Mouse (Mus musculus) embryonic facial prominence, embryonic 13.5 days (tissue): ENCODE results near the gene Rnf180. TPM values are rescaled to one million over a fixed set of nuclear protein-coding genes. Genes with fewer than 3 reads are reported as not detected.

Experiments
- ATAC-seq: fragments of 200-750 bp; cut with Nextera tagmentation; 2 replicates; pipeline ENCODE4 v1.8.0; 2017; ENCODE audit warnings: low read depth; ENCODE audit not compliant: insufficient number of reproducible peaks, insufficient read depth, low FRiP score, low TSS enrichment
- H3K27ac ChIP-seq: fragments of 300-500 bp; sonication (generic); 2 replicates; pipeline ENCODE4 v1.5.1; 2015; ENCODE audit warnings: moderate library complexity, mild to moderate bottlenecking, inconsistent platforms
- H3K27me3 ChIP-seq: fragments of 300-500 bp; sonication (generic); 2 replicates; pipeline ENCODE4 v1.6.1; 2015; ENCODE audit warnings: mild to moderate bottlenecking, inconsistent platforms
- H3K36me3 ChIP-seq: fragments of 300-500 bp; sonication (generic); 2 replicates; pipeline ENCODE4 v1.6.1; 2015; ENCODE audit warnings: mild to moderate bottlenecking, inconsistent platforms
- H3K4me1 ChIP-seq: fragments of 300-500 bp; sonication (generic); 2 replicates; pipeline ENCODE4 v1.6.1; 2015; ENCODE audit warnings: inconsistent platforms
- H3K4me2 ChIP-seq: fragments of 300-500 bp; sonication (generic); 2 replicates; pipeline ENCODE4 v1.6.1; 2015; ENCODE audit warnings: moderate library complexity, mild to moderate bottlenecking, inconsistent platforms
- H3K4me3 ChIP-seq: fragments of 300-500 bp; sonication (generic); 2 replicates; pipeline ENCODE4 v1.5.1; 2015; ENCODE audit warnings: mild to moderate bottlenecking, inconsistent platforms
- H3K9ac ChIP-seq: fragments of 300-500 bp; sonication (generic); 2 replicates; pipeline ENCODE4 v1.6.1; 2015; ENCODE audit warnings: mild to moderate bottlenecking, inconsistent platforms
- H3K9me3 ChIP-seq: fragments of 300-500 bp; sonication (generic); 2 replicates; pipeline ENCODE4 v1.6.1; 2016; ENCODE audit warnings: inconsistent platforms
- WGBS: fragments of 180-500 bp; shearing (Covaris S2); methylation state at CpG from one replicate; pipeline ENCODE4 v1.1.7; 2015; ENCODE audit warnings: mixed read lengths; 5-methylcytosine and 5-hydroxymethylcytosine counted together
- polyA plus RNA-seq: library from polyadenylated mRNA; unstranded; fragments of >200 nt; fragmentation: Nextera tagmentation; extraction: Ambion mirVana; gene quantifications from 2 replicates; pipeline ENCODE4 v1.2.1, GENCODE M21; 2015

The Rnf180 gene
- polyA plus RNA-seq, 1 experiment from 2014 or later = 10.2 TPM

GRCm38 (mm10) chr13:105293781-105294667, 591 bp downstream of the Rnf180 start:
- peak; percentile 78 for ATAC-seq
- under 1% methylated on average over 55 of the region's 91 CpGs for WGBS
- Histone ChIP-seq H3K4me3 (peak overlapping the region; percentile 83), H3K4me2 (peak overlapping the region; percentile 78), H3K27ac (peak overlapping the region; percentile 80), H3K9ac (peak overlapping the region; percentile 87), H3K27me3 (no peaks in the 10 kb centered on the region), H3K36me3 (peaks cover 5% of the 10 kb centered on the region; the same call in 1 of the 2 replicates), H3K4me1 (peaks cover 21% of the 10 kb centered on the region), H3K9me3 (no peaks in the 10 kb centered on the region)

GRCm38 (mm10) chr13:105291816-105292215, 2.8 kb downstream of the Rnf180 start:
- WGBS = 26% methylated on average over 4 of the region's 4 CpGs
- ATAC-seq = no peak
- Histone ChIP-seq H3K4me3 (no peak overlapping the region; the same call in 1 of the 2 replicates), H3K9me3 (no peaks in the 10 kb centered on the region), H3K4me2 (peak overlapping the region; percentile 43), H3K36me3 (peaks cover 5% of the 10 kb centered on the region; the same call in 1 of the 2 replicates), H3K27ac (peak overlapping the region; percentile 28; the same call in 1 of the 2 replicates), H3K27me3 (no peaks in the 10 kb centered on the region), H3K9ac (peak overlapping the region; percentile 49; the same call in 1 of the 2 replicates), H3K4me1 (peaks cover 21% of the 10 kb centered on the region)

GRCm38 (mm10) chr13:105290594-105290993, 4.0 kb downstream of the Rnf180 start:
- no peaks in the 10 kb centered on the region for H3K27me3 ChIP-seq
- no peak overlapping the region for H3K4me2 ChIP-seq
- H3K36me3 ChIP-seq = peaks cover 5% of the 10 kb centered on the region; the same call in 1 of the 2 replicates
- H3K27ac ChIP-seq = no peak overlapping the region
- WGBS = 76% methylated on average over 2 of the region's 2 CpGs
- ATAC-seq = no peak
- no peak overlapping the region for H3K4me3 ChIP-seq
- H3K9me3 ChIP-seq = no peaks in the 10 kb centered on the region
- no peak overlapping the region for H3K9ac ChIP-seq
- peaks cover 21% of the 10 kb centered on the region for H3K4me1 ChIP-seq

GRCm38 (mm10) chr13:105290021-105290420, 4.6 kb downstream of the Rnf180 start:
- H3K9me3 ChIP-seq = no peaks in the 10 kb centered on the region
- H3K9ac ChIP-seq = no peak overlapping the region
- 94% methylated on average over 5 of the region's 5 CpGs for WGBS
- H3K4me1 ChIP-seq = peaks cover 21% of the 10 kb centered on the region
- peaks cover 5% of the 10 kb centered on the region; the same call in 1 of the 2 replicates for H3K36me3 ChIP-seq
- ATAC-seq = no peak
- H3K4me2 ChIP-seq = no peak overlapping the region
- H3K4me3 ChIP-seq = no peak overlapping the region
- H3K27me3 ChIP-seq = no peaks in the 10 kb centered on the region
- no peak overlapping the region for H3K27ac ChIP-seq

GRCm38 (mm10) chr13:105279397-105280018, 15.1 kb downstream of the Rnf180 start:
- no peak for ATAC-seq
- Histone ChIP-seq H3K4me2 (no peak overlapping the region), H3K27ac (no peak overlapping the region), H3K4me1 (no peaks in the 10 kb centered on the region; the same call in 1 of the 2 replicates), H3K27me3 (no peaks in the 10 kb centered on the region), H3K36me3 (no peaks in the 10 kb centered on the region), H3K9me3 (no peaks in the 10 kb centered on the region), H3K4me3 (no peak overlapping the region), H3K9ac (no peak overlapping the region)
- 42% methylated on average over 8 of the region's 8 CpGs for WGBS

- Histone ChIP-seq H3K4me1 (no peaks in the 10 kb centered on the region), H3K36me3 (peaks cover 10% of the 10 kb centered on the region), H3K9ac (no peak overlapping the region), H3K27ac (no peak overlapping the region), H3K27me3 (no peaks in the 10 kb centered on the region), H3K4me3 (no peak overlapping the region), H3K4me2 (no peak overlapping the region), H3K9me3 (peaks cover 15% of the 10 kb centered on the region)
- ATAC-seq = no peak
- WGBS = 93% methylated on average over 8 of the region's 8 CpGs
Observed at GRCm38 (mm10) chr13:105270394-105271094, 24.1 kb downstream of the Rnf180 start.

GRCm38 (mm10) chr13:105267464-105267863, 27.2 kb downstream of the Rnf180 start:
- 78% methylated on average over 6 of the region's 6 CpGs for WGBS
- H3K4me2 ChIP-seq = no peak overlapping the region
- H3K27ac ChIP-seq = no peak overlapping the region
- H3K4me1 ChIP-seq = no peaks in the 10 kb centered on the region
- H3K9me3 ChIP-seq = peaks cover 3% of the 10 kb centered on the region
- H3K4me3 ChIP-seq = no peak overlapping the region
- H3K9ac ChIP-seq = no peak overlapping the region
- H3K27me3 ChIP-seq = no peaks in the 10 kb centered on the region
- peaks cover 3% of the 10 kb centered on the region; the same call in 1 of the 2 replicates for H3K36me3 ChIP-seq
- no peak for ATAC-seq

- Histone ChIP-seq H3K36me3 (no peaks in the 10 kb centered on the region), H3K9ac (no peak overlapping the region), H3K4me3 (no peak overlapping the region), H3K27me3 (no peaks in the 10 kb centered on the region), H3K4me1 (no peaks in the 10 kb centered on the region), H3K9me3 (no peaks in the 10 kb centered on the region), H3K4me2 (no peak overlapping the region), H3K27ac (no peak overlapping the region)
- ATAC-seq = no peak
- 56% methylated on average over 3 of the region's 3 CpGs for WGBS
Observed at GRCm38 (mm10) chr13:105266746-105267145, 27.9 kb downstream of the Rnf180 start.

GRCm38 (mm10) chr13:105256757-105257433, 37.7 kb downstream of the Rnf180 start:
- no peak overlapping the region for H3K4me3 ChIP-seq
- H3K4me1 ChIP-seq = no peaks in the 10 kb centered on the region
- no peak overlapping the region for H3K27ac ChIP-seq
- no peak overlapping the region for H3K9ac ChIP-seq
- H3K9me3 ChIP-seq = peaks cover 4% of the 10 kb centered on the region; the same call in 1 of the 2 replicates
- H3K27me3 ChIP-seq = no peaks in the 10 kb centered on the region
- H3K4me2 ChIP-seq = no peak overlapping the region
- WGBS = 61% methylated on average over 4 of the region's 4 CpGs
- H3K36me3 ChIP-seq = no peaks in the 10 kb centered on the region
- no peak for ATAC-seq

- no peaks in the 10 kb centered on the region for H3K4me1 ChIP-seq
- H3K9ac ChIP-seq = no peak overlapping the region
- no peaks in the 10 kb centered on the region for H3K27me3 ChIP-seq
- no peak overlapping the region for H3K27ac ChIP-seq
- ATAC-seq = no peak
- H3K4me3 ChIP-seq = no peak overlapping the region
- 80% methylated on average over 4 of the region's 4 CpGs for WGBS
- H3K9me3 ChIP-seq = no peaks in the 10 kb centered on the region
- no peak overlapping the region for H3K4me2 ChIP-seq
- H3K36me3 ChIP-seq = 0 out of 2 replicates have a peak, but pooled peaks cover 6% of the 10 kb centered on the region
Observed at GRCm38 (mm10) chr13:105250767-105251166, 43.8 kb downstream of the Rnf180 start.

GRCm38 (mm10) chr13:105250264-105250663, 44.4 kb downstream of the Rnf180 start:
- Histone ChIP-seq H3K4me3 (no peak overlapping the region), H3K36me3 (0 out of 2 replicates have a peak, but pooled peaks cover 6% of the 10 kb centered on the region), H3K4me1 (no peaks in the 10 kb centered on the region), H3K27ac (no peak overlapping the region), H3K27me3 (no peaks in the 10 kb centered on the region), H3K9me3 (no peaks in the 10 kb centered on the region), H3K9ac (no peak overlapping the region), H3K4me2 (no peak overlapping the region)
- ATAC-seq = no peak
- WGBS = 78% methylated on average over 9 of the region's 9 CpGs
